Mouse (Mus musculus) heart, embryonic 14.5 days (tissue): Measurements from ENCODE around the gene Rom1. TPM values are rescaled to one million over a fixed set of nuclear protein-coding genes. Genes with fewer than 3 reads are reported as not detected.
"Not testable (repeated sequence)": the region's sequence is repeated elsewhere in the genome, so short reads cannot be mapped to it uniquely, and the experiment has no call there.

ENCODE experiments used
- ATAC-seq: fragments of 200-750 bp; cut with Nextera tagmentation; 2 replicates; pipeline ENCODE4 v1.8.0; 2017; ENCODE audit warnings: low read depth, moderate TSS enrichment; ENCODE audit not compliant: insufficient number of reproducible peaks, insufficient read depth, low FRiP score
- H3K27ac ChIP-seq, 2 experiments: fragments of 200-500 bp in 1 of 2; fragments of 300-500 bp in 1 of 2; sonication (generic) in 1 of 2; replicated peaks in 1 of 2; 2 replicates each; pipeline ENCODE4 v1.5.1; 2012 to 2014; ENCODE audit warnings: low read depth in 2 of 2, low read length in 2 of 2, control low read depth in 1 of 2, mild to moderate bottlenecking in 1 of 2, mixed read lengths in 1 of 2; ENCODE audit not compliant: control insufficient read depth in 1 of 2, insufficient read depth in 1 of 2
- H3K27me3 ChIP-seq: fragments of 300-500 bp; sonication (generic); 2 replicates; pipeline ENCODE4 v1.6.1; 2014; ENCODE audit warnings: mild to moderate bottlenecking, low read length, control low read depth; ENCODE audit not compliant: control insufficient read depth, insufficient read depth
- H3K36me3 ChIP-seq: fragments of 300-500 bp; sonication (generic); 2 replicates; pipeline ENCODE4 v1.6.1; 2014; ENCODE audit warnings: mild to moderate bottlenecking, control low read depth, low read length, mixed read lengths; ENCODE audit not compliant: control insufficient read depth, insufficient read depth
- H3K4me1 ChIP-seq, 2 experiments: fragments of 200-500 bp in 1 of 2; fragments of 300-500 bp in 1 of 2; sonication (generic) in 1 of 2; 2 replicates each; pipeline ENCODE4 v1.6.1; 2012 to 2014; ENCODE audit warnings: low read length in 2 of 2, control low read depth in 1 of 2, mixed read lengths in 1 of 2; ENCODE audit not compliant: control insufficient read depth in 2 of 2, insufficient read depth in 2 of 2
- H3K4me2 ChIP-seq: fragments of 300-500 bp; sonication (generic); 2 replicates; pipeline ENCODE4 v1.6.1; 2014; ENCODE audit warnings: mild to moderate bottlenecking, low read length
- H3K4me3 ChIP-seq, 2 experiments: fragments of 200-500 bp in 1 of 2; fragments of 300-500 bp in 1 of 2; sonication (generic) in 1 of 2; 2 replicates each; pipeline ENCODE4 v1.5.1; 2012 to 2014; ENCODE audit warnings: low read length in 2 of 2, mild to moderate bottlenecking in 2 of 2, control low read depth in 1 of 2, low read depth in 1 of 2, moderate library complexity in 1 of 2; ENCODE audit not compliant: control insufficient read depth in 1 of 2, insufficient read depth in 1 of 2
- H3K9ac ChIP-seq: fragments of 300-500 bp; sonication (generic); 2 replicates; pipeline ENCODE4 v1.6.1; 2014; ENCODE audit warnings: mild to moderate bottlenecking, low read length
- H3K9me3 ChIP-seq: fragments of 300-500 bp; sonication (generic); 2 replicates; pipeline ENCODE4 v1.6.1; 2016; ENCODE audit warnings: low read length, control low read depth; ENCODE audit not compliant: control insufficient read depth
- WGBS: fragments of 180-500 bp; shearing (Covaris S2); extraction: QIAGEN DNeasy Blood & Tissue Kit; methylation state at CpG from one replicate; pipeline ENCODE4 v1.1.7; 2014; 5-methylcytosine and 5-hydroxymethylcytosine counted together
- polyA plus RNA-seq: library from polyadenylated mRNA; unstranded; fragments of >200 nt; fragmentation: Nextera tagmentation; extraction: Ambion mirVana; gene quantifications from 2 replicates; pipeline ENCODE4 v1.2.1, GENCODE M21; 2014

Gene Rom1
- polyA plus RNA-seq, 1 experiment from 2014 or later: 1.6 TPM

- Histone ChIP-seq H3K9me3 (no peaks in the 10 kb centered on the region), H3K9ac (peak within 1 kb of the TSS; percentile 99), H3K4me2 (peak within 1 kb of the TSS; percentile 93), H3K27ac (peak within 1 kb of the TSS; percentile 82 to 90), H3K4me3 (peak within 1 kb of the TSS; percentile 81 to 98), H3K36me3 (peaks cover 38% of the 10 kb centered on the region), H3K4me1 (peaks cover 8 to 25% of the 10 kb centered on the region in 2 experiments; a peak in 3 of 4 replicates), H3K27me3 (no peaks in the 10 kb centered on the region)
- peak; percentile 97 for ATAC-seq
- WGBS: under 1% methylated on average over 53 of the region's 53 CpGs
Measured at GRCm38 (mm10) chr19:8897865-8898495, 31.2 kb downstream of the Rom1 start, which contains the start of gene Ganab. Gene Ganab, plus strand, starts transcription at chr19:8898071.

DNA sequence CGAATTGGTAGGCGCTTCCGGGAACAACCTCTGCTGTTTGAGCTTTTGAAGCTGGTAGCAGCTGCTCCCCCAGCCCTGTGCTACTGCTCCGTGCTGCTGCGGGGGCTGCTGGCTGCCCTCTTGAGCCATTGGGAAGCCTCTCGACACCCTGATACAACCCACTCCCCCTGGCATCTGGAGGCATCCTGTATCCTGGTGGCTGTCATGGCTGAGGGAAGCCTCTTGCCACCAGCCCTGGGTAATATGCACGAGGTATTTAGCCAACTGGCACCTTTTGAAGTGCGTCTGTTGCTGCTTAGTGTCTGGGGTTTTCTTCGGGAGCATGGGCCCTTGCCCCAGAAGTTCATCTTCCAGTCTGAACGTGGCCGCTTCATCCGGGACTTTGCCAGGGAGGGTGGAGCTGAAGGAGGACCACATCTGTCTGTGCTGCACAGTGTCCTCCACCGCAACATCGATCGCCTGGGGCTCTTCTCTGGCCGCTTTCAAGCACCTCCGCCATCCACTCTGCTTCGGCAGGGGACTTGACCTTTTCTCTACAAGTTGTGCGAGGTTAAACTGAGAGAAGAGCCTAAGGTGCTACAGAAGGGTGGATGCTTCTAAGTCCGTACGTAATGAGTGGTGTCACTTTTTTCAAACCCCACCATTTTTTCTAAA lies 31.8 kb downstream of the Rom1 start:
- peaks cover 8 to 25% of the 10 kb centered on the region in 2 experiments; a peak in 3 of 4 replicates for H3K4me1 ChIP-seq
- peak overlapping the region; percentile 93 for H3K4me2 ChIP-seq
- not testable (repeated sequence) for H3K9me3 ChIP-seq, H3K27me3 ChIP-seq
- H3K4me3 ChIP-seq: peak overlapping the region; percentile 25 to 98
- H3K9ac ChIP-seq: peak overlapping the region; percentile 70
- H3K27ac ChIP-seq: peak overlapping the region; percentile 82 to 90
- peaks cover 32% of the 10 kb centered on the region for H3K36me3 ChIP-seq
- ATAC-seq: peak; percentile 26; the same call in 1 of the 2 replicates
- WGBS: 23% methylated on average over 21 of the region's 21 CpGs

DNA sequence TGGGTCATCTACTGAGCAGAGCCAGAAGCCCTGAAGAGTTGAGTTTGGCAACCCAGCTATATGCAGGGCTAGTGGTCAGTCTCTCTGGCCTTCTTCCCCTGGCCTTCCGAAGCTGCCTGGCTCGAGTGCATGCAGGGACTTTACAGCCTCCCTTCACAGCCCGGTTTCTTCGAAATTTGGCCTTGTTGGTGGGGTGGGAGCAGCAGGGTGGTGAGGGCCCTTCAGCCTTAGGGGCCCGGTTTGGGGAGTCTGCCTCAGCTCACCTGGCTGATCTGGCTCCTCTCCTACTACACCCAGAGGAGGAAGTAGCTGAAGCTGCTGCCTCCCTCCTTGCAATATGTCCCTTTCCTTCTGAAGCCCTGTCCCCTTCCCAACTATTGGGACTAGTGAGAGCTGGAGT lies 32.9 kb downstream of the Rom1 start:
- WGBS: 88% methylated on average over 5 of the region's 5 CpGs
- Histone ChIP-seq H3K4me1 (peaks cover 8 to 25% of the 10 kb centered on the region in 2 experiments; a peak in 3 of 4 replicates), H3K36me3 (peaks cover 27% of the 10 kb centered on the region)
- ATAC-seq, H3K9me3 ChIP-seq, H3K27ac ChIP-seq, H3K4me3 ChIP-seq, H3K4me2 ChIP-seq, H3K27me3 ChIP-seq, H3K9ac ChIP-seq: not testable (repeated sequence)

- ATAC-seq: no peak
- 87% methylated on average over 9 of the region's 9 CpGs for WGBS
- no peak overlapping the region for H3K27ac ChIP-seq
- H3K4me2 ChIP-seq: no peak overlapping the region
- H3K27me3 ChIP-seq: no peaks in the 10 kb centered on the region
- no peak overlapping the region for H3K9ac ChIP-seq
- peaks cover 35% of the 10 kb centered on the region for H3K36me3 ChIP-seq
- H3K9me3 ChIP-seq: no peaks in the 10 kb centered on the region
- H3K4me1 ChIP-seq: peaks cover 8 to 25% of the 10 kb centered on the region in 2 experiments; a peak in 3 of 4 replicates
- no peak overlapping the region for H3K4me3 ChIP-seq
Measured at GRCm38 (mm10) chr19:8895397-8895960, 33.7 kb downstream of the Rom1 start.

GRCm38 (mm10) chr19:8892829-8893766 lies 36.1 kb downstream of the Rom1 start, which contains the start of gene Ints5:
Gene Ints5, plus strand, starts transcription at chr19:8893005.
- Histone ChIP-seq H3K36me3 (peaks cover 40% of the 10 kb centered on the region), H3K4me1 (peaks cover 8 to 19% of the 10 kb centered on the region in 2 experiments; a peak in 3 of 4 replicates), H3K27me3 (no peaks in the 10 kb centered on the region), H3K27ac (peak within 1 kb of the TSS; percentile 67 to 85), H3K9ac (peak within 1 kb of the TSS; percentile 96), H3K9me3 (no peaks in the 10 kb centered on the region), H3K4me2 (peak within 1 kb of the TSS; percentile 82), H3K4me3 (peak within 1 kb of the TSS; percentile 90 to 92)
- ATAC-seq: peak; percentile 54; the same call in 1 of the 2 replicates
- 2% methylated on average over 54 of the region's 54 CpGs for WGBS

DNA sequence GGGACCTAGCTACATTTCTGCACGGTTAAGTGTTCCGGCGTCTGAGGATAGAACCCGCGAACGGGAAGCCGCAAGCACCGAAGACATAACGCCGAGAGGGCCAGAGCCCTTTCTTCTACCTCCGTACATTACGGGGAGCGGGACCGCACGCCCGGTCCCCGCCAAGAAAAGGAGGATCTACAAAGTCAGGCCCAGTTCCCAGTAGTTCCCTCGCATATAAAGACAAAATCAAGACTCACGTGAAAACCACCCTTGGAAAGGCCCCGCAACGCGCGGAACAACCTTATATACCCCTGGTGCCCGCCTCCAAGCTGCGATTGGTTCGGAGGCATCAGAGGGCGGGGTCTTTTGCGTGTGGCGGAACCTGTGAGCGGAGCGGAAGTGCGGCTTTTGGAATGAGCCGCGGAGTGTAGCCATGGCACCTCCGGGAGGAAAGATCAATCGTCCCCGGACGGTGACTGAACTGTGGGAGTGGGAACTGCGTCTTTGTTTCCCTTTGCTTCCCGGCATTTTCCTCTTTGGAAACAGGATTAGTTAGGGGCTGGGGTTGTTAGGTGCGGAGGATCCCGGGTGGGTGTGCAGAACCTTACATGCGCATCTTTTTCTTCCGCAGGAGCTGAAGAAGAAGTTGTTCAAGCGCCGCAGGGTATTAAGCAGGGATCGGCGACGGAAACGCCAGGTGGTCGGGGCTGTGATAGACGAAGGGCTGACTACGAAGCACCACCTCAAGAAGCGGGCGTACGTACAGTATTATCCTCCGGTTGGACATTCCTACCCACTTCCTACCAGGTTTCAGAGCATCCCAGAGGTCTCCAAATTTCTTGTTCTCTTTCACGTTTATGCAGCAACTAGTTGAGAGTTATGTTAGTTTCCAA lies 40.4 kb downstream of the Rom1 start, which contains the start of the genes 1810009A15Rik and Gm49416:
TSS of gene 1810009A15Rik (plus strand) at position 343 of the 875 bp plus-strand sequence.
TSS of gene Gm49416 (plus strand) at position 416 of the 875 bp plus-strand sequence.
- no peaks in the 10 kb centered on the region for H3K9me3 ChIP-seq

More for the DNA sequence above, 40.4 kb downstream of the Rom1 start, which contains the start of the genes 1810009A15Rik and Gm49416:
- Histone ChIP-seq H3K4me3 (peak within 1 kb of the TSS; percentile 78 to 82), H3K36me3 (peaks cover 13% of the 10 kb centered on the region), H3K9ac (peak within 1 kb of the TSS; percentile 90), H3K27ac (peak within 1 kb of the TSS; percentile 66 to 82), H3K4me1 (peaks cover 4 to 15% of the 10 kb centered on the region in 2 experiments), H3K4me2 (peak within 1 kb of the TSS; percentile 90), H3K27me3 (no peaks in the 10 kb centered on the region)
- ATAC-seq: peak; percentile 88
- WGBS: under 1% methylated on average over 58 of the region's 58 CpGs
